Mouse (Mus musculus) ovary, postnatal 36 days (tissue): ENCODE data around the gene Tspyl3.
"Not testable (repeated sequence)": the region's sequence is repeated elsewhere in the genome, so short reads cannot be mapped to it uniquely, and the experiment has no call there.

Experiments used
- DNase-seq: peaks from one replicate; pipeline ENCODE4 v3.0.0; 2022; ENCODE audit warnings: low spot score, mixed read lengths

Gene Tspyl3

GRCm38 (mm10) chr2:153224946-153225594 is at the start of gene Tspyl3:
Gene Tspyl3 (minus strand): TSS chr2:153225441.
- peak; percentile 37 for DNase-seq

GRCm38 (mm10) chr2:153274919-153275247 is 49.6 kb upstream of the Tspyl3 start:
- DNase-seq = no peak

GRCm38 (mm10) chr2:153274200-153274918 is 49.1 kb upstream of the Tspyl3 start:
- not testable (repeated sequence) for DNase-seq

DNA sequence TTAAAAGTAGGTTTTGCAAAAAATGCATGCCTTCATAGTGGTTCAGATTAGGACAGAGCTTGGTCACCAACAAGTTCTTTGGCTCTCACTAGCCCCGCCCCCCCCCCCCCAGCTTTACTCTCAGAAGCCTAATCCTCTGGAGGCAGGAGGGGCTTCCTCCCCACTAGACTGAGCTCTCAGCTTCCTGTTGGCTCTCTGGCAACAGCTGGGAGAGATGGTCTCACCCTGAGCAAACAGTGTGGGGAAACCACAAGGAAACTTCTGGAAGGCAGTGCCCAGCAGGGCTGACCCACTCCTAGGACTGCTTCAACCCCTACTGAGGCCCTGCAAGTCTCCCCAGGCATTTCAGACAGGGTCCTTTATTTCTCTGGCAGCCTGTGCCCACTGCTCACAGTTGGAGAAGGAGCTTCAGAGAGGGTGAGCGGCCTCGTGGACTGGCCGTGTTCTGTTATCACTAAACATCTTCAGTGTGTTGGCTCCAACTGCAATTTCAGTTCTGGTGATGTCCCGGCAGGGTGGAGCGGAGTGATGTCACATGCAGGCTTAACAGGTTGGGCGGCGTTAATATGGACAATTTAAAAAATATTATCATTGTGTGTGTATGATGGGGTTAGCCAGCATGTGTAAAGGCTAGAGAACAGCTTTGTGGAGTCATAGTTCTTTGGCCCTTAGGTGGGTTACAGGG is 45.1 kb upstream of the Tspyl3 start:
- not testable (repeated sequence) for DNase-seq

DNA sequence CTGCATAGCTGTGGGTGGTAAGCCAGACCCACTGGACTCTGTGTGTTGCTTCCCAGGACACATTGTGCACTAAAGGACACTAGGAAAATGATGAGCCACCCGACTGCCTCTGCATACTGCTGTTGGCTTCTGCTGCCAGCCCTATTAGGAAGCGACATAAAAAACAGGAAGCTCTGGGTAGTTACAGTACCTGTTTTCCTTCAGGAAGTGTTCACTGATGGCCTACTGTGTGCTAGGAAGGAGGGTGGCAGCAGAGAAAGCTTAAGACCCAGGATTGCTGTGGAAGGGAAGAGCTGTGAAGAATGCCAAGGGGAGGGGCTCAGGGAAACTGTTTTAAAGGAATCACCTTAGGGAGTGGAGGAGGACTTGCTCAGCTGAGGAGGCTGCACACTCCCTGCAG is 42.1 kb upstream of the Tspyl3 start:
- no peak for DNase-seq

GRCm38 (mm10) chr2:153263053-153263452 is 37.8 kb upstream of the Tspyl3 start:
- DNase-seq = no peak

DNA sequence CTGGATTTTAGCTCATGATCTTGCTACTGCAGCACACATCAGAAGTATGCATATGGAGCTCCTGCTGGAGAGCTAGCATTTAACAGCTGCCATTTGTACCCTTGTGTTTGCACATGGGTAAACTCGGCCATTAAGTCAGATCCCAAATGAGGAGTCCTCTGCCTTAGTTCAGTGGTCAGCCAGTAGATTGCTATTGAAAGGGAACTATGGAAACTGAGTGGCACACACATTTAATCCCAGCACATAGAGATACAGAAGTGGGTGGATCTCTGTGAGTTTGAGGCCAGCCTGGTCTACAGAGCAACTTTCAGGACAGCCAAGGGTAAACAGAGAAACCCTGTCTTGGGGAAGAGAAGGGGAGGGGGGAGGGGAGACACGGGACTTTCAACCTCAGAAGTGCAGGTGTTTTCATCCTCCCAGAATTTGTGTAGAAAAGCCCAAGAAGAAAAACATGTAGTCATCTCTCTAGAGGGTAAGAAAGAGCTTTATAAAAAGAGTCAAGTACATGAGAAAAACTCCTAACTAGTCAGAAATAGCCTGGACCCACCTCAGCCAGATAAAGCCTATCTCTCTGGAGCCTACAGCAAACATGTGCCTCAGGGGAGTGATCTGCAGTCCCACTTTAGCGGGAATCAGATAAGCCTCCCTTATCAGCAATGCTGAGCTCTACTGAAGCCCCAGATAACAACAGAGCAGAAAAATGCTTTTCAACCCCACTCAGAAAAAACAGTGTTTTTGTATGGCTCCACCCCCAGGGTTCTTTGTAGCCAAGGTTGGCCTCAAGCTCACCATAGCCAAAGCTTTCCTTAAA is 34.8 kb upstream of the Tspyl3 start:
- DNase-seq = no peak

DNA sequence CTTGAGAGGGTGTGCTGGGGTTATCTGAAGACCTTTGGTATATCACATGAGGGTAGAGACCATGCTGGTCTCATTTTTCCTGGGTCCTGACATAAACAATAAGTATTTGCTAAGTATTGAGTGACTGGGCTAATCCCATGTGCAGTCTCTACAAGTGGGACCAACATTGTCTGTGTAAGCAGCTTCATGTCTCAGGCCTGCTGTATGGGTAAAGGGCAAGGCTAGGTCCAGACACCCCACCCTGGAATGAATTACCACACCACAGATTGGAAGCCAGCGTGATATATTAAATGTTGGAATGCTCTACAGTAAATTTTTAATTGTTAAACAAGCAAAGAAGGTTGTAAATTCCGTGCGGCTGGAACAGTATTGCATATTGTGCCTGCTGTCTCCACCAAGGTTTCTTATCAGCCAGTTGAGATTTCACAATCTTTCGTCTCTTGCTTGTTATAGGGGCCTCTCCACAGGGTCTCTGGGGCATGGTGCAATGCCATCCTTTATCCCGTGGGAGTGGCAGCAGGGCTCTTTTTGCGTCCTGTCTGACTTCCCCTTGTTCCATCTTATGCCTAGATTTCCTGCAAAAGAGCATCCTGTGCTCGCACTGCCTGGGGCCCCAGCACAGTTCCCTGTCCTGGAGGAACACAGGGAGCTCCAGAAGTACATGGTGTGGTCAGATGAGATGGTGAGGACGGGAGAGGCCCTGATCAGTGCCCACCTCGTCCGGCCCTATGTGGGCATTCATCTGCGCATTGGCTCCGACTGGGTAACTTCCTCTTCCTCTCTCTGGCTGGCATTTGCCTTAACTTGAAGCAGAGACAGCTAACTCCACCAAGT is 34.0 kb upstream of the Tspyl3 start:
- no peak for DNase-seq

DNA sequence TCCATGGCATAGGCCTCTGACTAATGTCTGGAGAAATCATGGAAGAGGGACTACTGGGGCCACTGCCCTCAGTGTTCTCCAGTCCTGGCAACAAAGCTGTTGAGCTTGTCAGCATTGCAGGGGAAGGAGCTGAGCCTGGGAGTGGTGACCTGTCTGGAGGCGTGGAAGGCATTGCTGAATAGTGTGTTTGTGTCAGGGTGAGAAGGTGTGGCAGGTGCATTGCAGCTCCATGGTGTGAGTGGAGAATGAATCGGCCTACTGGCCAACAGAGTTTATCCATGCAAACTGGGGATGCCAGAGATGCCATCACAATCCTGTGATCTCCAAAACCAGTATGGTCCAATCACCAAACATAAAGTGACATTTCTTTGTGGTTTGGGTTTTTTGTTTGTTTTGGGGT is 31.4 kb upstream of the Tspyl3 start:
- DNase-seq = no peak

GRCm38 (mm10) chr2:153249751-153250150 is 24.5 kb upstream of the Tspyl3 start:
- DNase-seq = no peak

- DNase-seq = no peak
Observed at GRCm38 (mm10) chr2:153242156-153242555, 16.9 kb upstream of the Tspyl3 start.

GRCm38 (mm10) chr2:153241250-153242014 is 16.2 kb upstream of the Tspyl3 start, which contains the start of the genes Plagl2 and Pofut1:
Gene Plagl2 (minus strand): TSS chr2:153241426.
Gene Pofut1 (plus strand): TSS chr2:153241533.
- peak; percentile 94 for DNase-seq

- DNase-seq = peak; percentile 31
Observed at GRCm38 (mm10) chr2:153240701-153241235, 15.5 kb upstream of the Tspyl3 start.

GRCm38 (mm10) chr2:153239860-153240480 is 14.7 kb upstream of the Tspyl3 start:
- peak; percentile 50 for DNase-seq

GRCm38 (mm10) chr2:153239021-153239859 is 14.0 kb upstream of the Tspyl3 start:
- DNase-seq = no peak

- DNase-seq = no peak
Observed at GRCm38 (mm10) chr2:153238406-153238805, 13.2 kb upstream of the Tspyl3 start.

GRCm38 (mm10) chr2:153237891-153238290 is 12.7 kb upstream of the Tspyl3 start:
- DNase-seq = no peak

GRCm38 (mm10) chr2:153237193-153237592 is 12.0 kb upstream of the Tspyl3 start:
- DNase-seq = no peak

DNA sequence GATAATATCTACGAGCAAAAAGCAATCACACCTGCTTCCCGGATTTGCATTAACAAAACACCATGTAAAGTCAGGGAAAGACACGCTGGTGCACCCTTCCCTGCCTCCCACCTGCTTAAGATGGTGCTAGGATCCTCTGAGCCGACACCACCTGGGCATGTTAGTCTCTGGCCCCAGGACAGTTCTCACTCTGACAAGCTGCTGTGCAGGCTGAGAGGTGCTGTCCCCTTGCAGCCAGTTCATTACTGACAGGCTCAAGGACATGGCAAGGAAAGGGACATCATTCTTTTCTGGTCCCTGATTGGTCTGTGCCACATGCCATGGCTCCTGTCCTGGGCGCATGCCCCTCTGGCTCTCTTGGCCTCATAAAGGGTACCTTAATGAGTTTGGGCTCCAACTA is 3.3 kb upstream of the Tspyl3 start:
- DNase-seq = no peak
